8 mouse cellular contexts compared by ENCODE assay signal in genomic region chr15:94587826-94588715, GRCm38 (mm10). TPM values are rescaled to one million over a fixed set of nuclear protein-coding genes. Genes with fewer than 3 reads are reported as not detected.
DNase-seq lines count a peak whose midpoint lies in the region; ATAC-seq and TF ChIP-seq lines count a peak whose summit lies in the region.

No protein-coding gene starts in this region.

- H3K4me2 ChIP-seq in kidney, embryonic 15.5 days, result peak overlapping the region; percentile 69
- H3K4me2 ChIP-seq in midbrain, postnatal 0 days (ENCODE audit: low read depth, low read length, poor library complexity, severe bottlenecking), result peak overlapping the region; percentile 47; the same call in 1 of the 2 replicates

- TF ChIP-seq CTCF in midbrain, postnatal 0 days (IDR thresholded peaks at IDR 0.05), result no peak

- ATAC-seq in kidney, embryonic 15.5 days (replicated peaks; ENCODE audit: low FRiP score), result no peak
- no peak for ATAC-seq in midbrain, postnatal 0 days (ENCODE audit: low FRiP score)

- H3K4me3 ChIP-seq in kidney, embryonic 15.5 days (replicated peaks), result no peak overlapping the region; the same call in 1 of the 2 replicates
- H3K4me3 ChIP-seq in brown adipose tissue, adult 24 weeks (ENCODE audit: insufficient read depth, low read depth, low read length), result peak overlapping the region; percentile 18; the same call in 1 of the 2 replicates
- H3K4me3 ChIP-seq in midbrain, postnatal 0 days (ENCODE audit: low read depth, low read length), result no peak overlapping the region

- no peak overlapping the region for H3K27ac ChIP-seq in kidney, embryonic 15.5 days
- no peak overlapping the region for H3K27ac ChIP-seq in brown adipose tissue, adult 24 weeks (replicated peaks; ENCODE audit: low read depth, low read length)
- no peak overlapping the region for H3K27ac ChIP-seq in midbrain, postnatal 0 days (ENCODE audit: low read depth, low read length)

- H3K27me3 ChIP-seq in kidney, embryonic 15.5 days, result no peaks in the 10 kb centered on the region
- no peaks in the 10 kb centered on the region for H3K27me3 ChIP-seq in midbrain, postnatal 0 days (ENCODE audit: insufficient read depth, low read length)

- H3K4me1 ChIP-seq in kidney, embryonic 15.5 days, result peaks cover 21% of the 10 kb centered on the region
- no peaks in the 10 kb centered on the region for H3K4me1 ChIP-seq in brown adipose tissue, adult 24 weeks (ENCODE audit: control insufficient read depth, insufficient read depth, insufficient read length, low read length)
- no peaks in the 10 kb centered on the region for H3K4me1 ChIP-seq in midbrain, postnatal 0 days (ENCODE audit: insufficient read depth, low read length)

- H3K9ac ChIP-seq in kidney, embryonic 15.5 days, result 0 out of 2 replicates have a peak overlapping the region, but pooled peaks have one; percentile 31
- no peak overlapping the region for H3K9ac ChIP-seq in midbrain, postnatal 0 days (replicated peaks; ENCODE audit: low read length, poor library complexity, severe bottlenecking)

- 79% methylated on average over 9 of the region's 9 CpGs for WGBS in kidney, embryonic 15.5 days
- WGBS in midbrain, postnatal 0 days, result 90% methylated on average over 9 of the region's 9 CpGs

- peaks cover 33% of the 10 kb centered on the region for H3K36me3 ChIP-seq in kidney, embryonic 15.5 days
- peaks cover 20% of the 10 kb centered on the region; the same call in 1 of the 2 replicates for H3K36me3 ChIP-seq in midbrain, postnatal 0 days (ENCODE audit: insufficient read depth, low read length)

- no peaks in the 10 kb centered on the region for H3K9me3 ChIP-seq in kidney, embryonic 15.5 days (replicated peaks)
- H3K9me3 ChIP-seq in midbrain, postnatal 0 days (ENCODE audit: low read length), result no peaks in the 10 kb centered on the region

- DNase-seq in kidney, adult 8-10 months, result no peak
- peak; percentile 26 for DNase-seq in induced T-regulatory cell, adult 2 months (ENCODE audit: low read depth)
- no peak for DNase-seq in midbrain, postnatal 0 days (ENCODE audit: low spot score)
- no peak for DNase-seq in cerebellum, postnatal 14 days
- no peak for DNase-seq in frontal cortex, postnatal 14 days (ENCODE audit: low spot score in 2 of 2)
- no peak for DNase-seq in gastrocnemius, postnatal 4 days (ENCODE audit: low spot score in 2 of 2)

RNA-seq across cellular contexts. Expression of gene Twf1, which starts 1.6 kb away (rescaled TPM):
- 88.9 and 90.3 TPM in 2 replicates for polyA plus RNA-seq in kidney, embryonic 15.5 days (2015; fragmentation: Nextera tagmentation; extraction: Ambion mirVana)
- polyA plus RNA-seq in brown adipose tissue, adult 24 weeks (2012; ENCODE audit: insufficient read depth, insufficient read length, missing spikeins), result 40.7 and 53.0 TPM in 2 replicates
- 35.3 and 40.4 TPM in 2 replicates for total RNA-seq in midbrain, postnatal 0 days (2014; rRNA removed)
- 64.9 and 65.6 TPM in 2 replicates for polyA plus RNA-seq in midbrain, postnatal 0 days (2015; fragmentation: Nextera tagmentation; extraction: Ambion mirVana)
- 10 to 100 TPM; 27.0 to 34.9 TPM for total RNA-seq in gastrocnemius, postnatal 4 days (2021)

RNA-seq across cellular contexts. Expression of gene Tmem117, which starts 41.0 kb away (rescaled TPM):
- polyA plus RNA-seq in kidney, embryonic 15.5 days (2015; fragmentation: Nextera tagmentation; extraction: Ambion mirVana), result 8.7 and 8.8 TPM in 2 replicates
- not detected in 2 replicates for polyA plus RNA-seq in brown adipose tissue, adult 24 weeks (2012; ENCODE audit: insufficient read depth, insufficient read length, missing spikeins)
- 19.1 and 26.4 TPM in 2 replicates for total RNA-seq in midbrain, postnatal 0 days (2014; rRNA removed)
- 19.9 and 20.4 TPM in 2 replicates for polyA plus RNA-seq in midbrain, postnatal 0 days (2015; fragmentation: Nextera tagmentation; extraction: Ambion mirVana)
- total RNA-seq in gastrocnemius, postnatal 4 days (2021), result 10 to 100 TPM; 28.0 to 29.7 TPM

RNA-seq across cellular contexts. Expression of gene Irak4, which starts 44.6 kb away (rescaled TPM):
- 11.3 and 12.2 TPM in 2 replicates for polyA plus RNA-seq in kidney, embryonic 15.5 days (2015; fragmentation: Nextera tagmentation; extraction: Ambion mirVana)
- 5.7 and 6.0 TPM in 2 replicates for polyA plus RNA-seq in brown adipose tissue, adult 24 weeks (2012; ENCODE audit: insufficient read depth, insufficient read length, missing spikeins)
- 2.7 and 3.6 TPM in 2 replicates for total RNA-seq in midbrain, postnatal 0 days (2014; rRNA removed)
- 1.7 and 1.8 TPM in 2 replicates for polyA plus RNA-seq in midbrain, postnatal 0 days (2015; fragmentation: Nextera tagmentation; extraction: Ambion mirVana)
- total RNA-seq in gastrocnemius, postnatal 4 days (2021), result 1 to 10 TPM; 6.1 to 6.5 TPM

RNA-seq across cellular contexts. Expression of gene Pus7l, which starts 44.7 kb away (rescaled TPM):
- polyA plus RNA-seq in kidney, embryonic 15.5 days (2015; fragmentation: Nextera tagmentation; extraction: Ambion mirVana), result 8.7 and 10.0 TPM in 2 replicates
- 1.7 TPM in 2 replicates for polyA plus RNA-seq in brown adipose tissue, adult 24 weeks (2012; ENCODE audit: insufficient read depth, insufficient read length, missing spikeins)
- total RNA-seq in midbrain, postnatal 0 days (2014; rRNA removed), result 3.8 and 4.5 TPM in 2 replicates
- polyA plus RNA-seq in midbrain, postnatal 0 days (2015; fragmentation: Nextera tagmentation; extraction: Ambion mirVana), result 4.7 and 4.8 TPM in 2 replicates
- 1 to 10 TPM; 3.3 to 4.8 TPM for total RNA-seq in gastrocnemius, postnatal 4 days (2021)
